ENCODE assay signal across 23 mouse cellular contexts in genomic region chr16:18486126-18486525, GRCm38 (mm10). TPM values are rescaled to one million over a fixed set of nuclear protein-coding genes. Genes with fewer than 3 reads are reported as not detected.
"Had no signal": no experiment of that assay in that cellular context is flagged by ENCODE, and none has a peak within 500 bp of the region (broad histone marks: within the 10 kb centered on the region; RNA-seq: fewer than 3 reads in every experiment).

No protein-coding gene starts in this region.

- DNase-seq: kidney, adult 2 months; layer of hippocampus, postnatal 36 days; left cerebral cortex, postnatal 4 days; liver, postnatal 0 days; lung, embryonic 14.5 days; retina, postnatal 1 day; right cerebral cortex, postnatal 25 days; spleen, adult 18-20 months; thymus, adult 18-20 months; thymus, postnatal 14 days had no signal

- H3K9me3 ChIP-seq: limb, embryonic 12.5 days; limb, embryonic 15.5 days; midbrain, embryonic 12.5 days; midbrain, embryonic 15.5 days; neural tube, embryonic 13.5 days had no signal

- H3K36me3 ChIP-seq: limb, embryonic 12.5 days; limb, embryonic 15.5 days; midbrain, embryonic 12.5 days; midbrain, embryonic 15.5 days; neural tube, embryonic 13.5 days had no signal

- H3K27me3 ChIP-seq: limb, embryonic 12.5 days; limb, embryonic 15.5 days; megakaryocyte, embryonic 14.5 days; midbrain, embryonic 15.5 days; neural tube, embryonic 13.5 days had no signal

- H3K27ac ChIP-seq: kidney, postnatal 0 days; layer of hippocampus, adult 2 months; limb, embryonic 12.5 days; limb, embryonic 15.5 days; liver, embryonic 14.5 days; macrophage; midbrain, embryonic 12.5 days; midbrain, embryonic 15.5 days; neural tube, embryonic 13.5 days had no signal

- H3K4me3 ChIP-seq: layer of hippocampus, adult 2 months; limb, embryonic 12.5 days; limb, embryonic 15.5 days; megakaryocyte, embryonic 14.5 days; midbrain, embryonic 12.5 days; midbrain, embryonic 15.5 days; myocyte; neural tube, embryonic 13.5 days had no signal

- H3K4me2 ChIP-seq: limb, embryonic 12.5 days; limb, embryonic 15.5 days; liver, embryonic 11.5 days; lung, embryonic 14.5 days; midbrain, embryonic 12.5 days; midbrain, embryonic 15.5 days; neural tube, embryonic 13.5 days had no signal

- H3K9ac ChIP-seq: limb, embryonic 12.5 days; limb, embryonic 15.5 days; liver, embryonic 14.5 days; liver, postnatal 0 days; lung, embryonic 14.5 days; midbrain, embryonic 12.5 days; midbrain, embryonic 15.5 days; neural tube, embryonic 13.5 days had no signal

RNA-seq across cellular contexts. Expression of gene Rtl10, which starts 12.6 kb away (rescaled TPM):
- total RNA-seq: monocyte, adult 5-6 weeks had no signal
- polyA plus RNA-seq: macrophage had no signal
